Mouse (Mus musculus) cerebellum, postnatal 4 days (tissue): ENCODE measurements around the gene Serhl.

Experiments
- DNase-seq, 2 experiments: peaks; one replicate each; pipeline ENCODE4 v3.0.0; 2022; ENCODE audit warnings: low spot score in 2 of 2, mixed read lengths in 1 of 2

Serhl gene

GRCm38 (mm10) chr15:83162001-83162400 is 72.7 kb downstream of the Serhl start:
- no peak for DNase-seq

- no peak for DNase-seq
These were observed 73.6 kb downstream of the Serhl start for GRCm38 (mm10) chr15:83162818-83163485.

GRCm38 (mm10) chr15:83164971-83165471 is 75.7 kb downstream of the Serhl start:
- no peak for DNase-seq

GRCm38 (mm10) chr15:83165526-83166315 is 76.4 kb downstream of the Serhl start:
- no peak for DNase-seq
